Mouse (Mus musculus) hindbrain, embryonic 16.5 days (tissue): ENCODE measurements at regions not wholly inside any gene's neighbourhood (a gene's known extent, or its start where the extent isn't known, plus 50 kb on each side); places are given as distances from the start of the nearest gene placed in this dataset.

Experiments used
- ATAC-seq: fragments of 200-750 bp; cut with Nextera tagmentation; 2 replicates; pipeline ENCODE4 v1.8.0; 2017; ENCODE audit warnings: moderate TSS enrichment, moderate library complexity
- H3K27ac ChIP-seq: fragments of 300-500 bp; sonication (generic); 2 replicates; pipeline ENCODE4 v1.5.1; 2014; ENCODE audit warnings: low read depth, mild to moderate bottlenecking, control low read depth, low read length, moderate library complexity
- H3K27me3 ChIP-seq: fragments of 300-500 bp; sonication (generic); replicated peaks from 2 replicates; pipeline ENCODE4 v1.6.1; 2014; ENCODE audit warnings: low read length; ENCODE audit not compliant: control insufficient read depth, insufficient read depth
- H3K36me3 ChIP-seq: fragments of 300-500 bp; sonication (generic); 2 replicates; pipeline ENCODE4 v1.6.1; 2014; ENCODE audit warnings: mild to moderate bottlenecking, low read length, moderate library complexity, mixed read lengths; ENCODE audit not compliant: control insufficient read depth, insufficient read depth
- H3K4me1 ChIP-seq: fragments of 300-500 bp; sonication (generic); 2 replicates; pipeline ENCODE4 v1.6.1; 2014; ENCODE audit warnings: low read depth, low read length; ENCODE audit not compliant: control insufficient read depth, insufficient read depth
- H3K4me2 ChIP-seq: fragments of 300-500 bp; sonication (generic); 2 replicates; pipeline ENCODE4 v1.6.1; 2014; ENCODE audit warnings: mild to moderate bottlenecking, low read length, control low read depth, moderate library complexity
- H3K4me3 ChIP-seq: fragments of 300-500 bp; sonication (generic); 2 replicates; pipeline ENCODE4 v1.5.1; 2014; ENCODE audit warnings: mild to moderate bottlenecking, low read length, control low read depth, moderate library complexity
- H3K9ac ChIP-seq: fragments of 300-500 bp; sonication (generic); 2 replicates; pipeline ENCODE4 v1.6.1; 2014; ENCODE audit warnings: low read depth, mild to moderate bottlenecking, control low read depth, low read length, moderate library complexity
- H3K9me3 ChIP-seq: fragments of 300-500 bp; sonication (generic); 2 replicates; pipeline ENCODE4 v1.6.1; 2014; ENCODE audit warnings: mild to moderate bottlenecking, low read length, moderate library complexity; ENCODE audit not compliant: control insufficient read depth
- WGBS: fragments of 180-500 bp; shearing (Covaris S2); extraction: QIAGEN DNeasy Blood & Tissue Kit; methylation state at CpG from one replicate; pipeline ENCODE4 v1.1.7; 2014; 5-methylcytosine and 5-hydroxymethylcytosine counted together

DNA sequence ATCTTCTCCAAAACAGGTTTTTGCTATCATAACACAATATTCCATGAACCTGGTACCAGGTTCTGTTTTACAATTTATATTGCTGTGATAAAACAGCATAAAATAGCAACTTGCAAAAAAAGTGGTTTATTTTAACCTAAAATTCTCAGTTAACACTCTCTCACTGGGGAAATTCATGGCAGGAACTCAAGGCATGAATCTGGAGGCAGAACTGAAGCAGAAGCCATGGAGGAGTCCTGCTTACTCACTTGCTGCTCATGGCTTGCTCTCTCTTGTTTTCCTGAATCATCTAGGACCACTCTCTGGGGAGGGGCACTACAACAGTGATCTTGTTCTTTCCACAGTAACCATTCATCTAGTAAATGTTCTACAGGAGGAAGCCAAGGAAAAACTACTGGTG, 250.2 kb upstream of the Kcnh7 start:
- H3K27me3 ChIP-seq = no peaks in the 10 kb centered on the region

GRCm38 (mm10) chr2:63405405-63405804, 221.3 kb upstream of the Kcnh7 start:
- Histone ChIP-seq H3K4me1 (no peaks in the 10 kb centered on the region), H3K27me3 (no peaks in the 10 kb centered on the region), H3K9me3 (no peaks in the 10 kb centered on the region), H3K27ac (no peak overlapping the region), H3K36me3 (no peaks in the 10 kb centered on the region), H3K9ac (no peak overlapping the region), H3K4me2 (no peak overlapping the region), H3K4me3 (no peak overlapping the region)
- ATAC-seq = peak; percentile 91; the same call in 1 of the 2 replicates
- WGBS = 65% methylated on average over 1 of the region's 1 CpGs

More for the DNA sequence above, 250.2 kb upstream of the Kcnh7 start:
- no peak overlapping the region for H3K4me3 ChIP-seq
- H3K9ac ChIP-seq = no peak overlapping the region
- no peaks in the 10 kb centered on the region for H3K9me3 ChIP-seq
- no peak overlapping the region for H3K4me2 ChIP-seq
- H3K36me3 ChIP-seq = no peaks in the 10 kb centered on the region
- no peak overlapping the region for H3K27ac ChIP-seq
- no peaks in the 10 kb centered on the region for H3K4me1 ChIP-seq
- ATAC-seq = no peak
